Mouse (Mus musculus) adrenal gland, postnatal 4 days (tissue): ENCODE measurements around the gene Plcg2. TPM values are rescaled to one million over a fixed set of nuclear protein-coding genes. Genes with fewer than 3 reads are reported as not detected.

Experiments
- DNase-seq, 2 experiments: peaks; one replicate each; pipeline ENCODE4 v3.0.0; 2021 to 2022; ENCODE audit warnings: low spot score in 2 of 2, mixed read lengths in 2 of 2
- total RNA-seq, 2 experiments: library from RNA; stranded (reverse); gene quantifications; 2 replicates each; pipeline ENCODE4 v1.2.3; 2021

Gene Plcg2
- total RNA-seq, 2 experiments from 2014 or later, result 5.5 to 6.2 TPM

DNA sequence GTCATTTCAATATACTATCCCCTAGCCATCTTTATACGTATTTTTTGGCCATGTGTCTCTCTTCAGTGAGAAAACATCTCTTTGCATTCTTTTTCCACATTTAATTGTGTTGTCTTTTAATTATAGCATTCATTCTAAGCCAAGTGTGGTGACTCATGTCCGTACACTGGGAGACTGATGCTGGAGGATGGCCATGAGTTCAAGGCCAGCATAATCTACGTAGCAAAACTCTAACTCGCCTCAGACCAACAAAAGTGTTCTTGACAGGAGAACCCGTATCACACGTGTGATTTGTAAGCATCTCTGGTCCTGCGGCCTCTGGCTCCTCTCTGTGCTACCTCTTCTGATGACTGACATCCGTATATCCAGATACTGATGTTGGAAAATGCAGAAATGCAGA lies 13.4 kb upstream of the Plcg2 start:
- no peak for DNase-seq

DNA sequence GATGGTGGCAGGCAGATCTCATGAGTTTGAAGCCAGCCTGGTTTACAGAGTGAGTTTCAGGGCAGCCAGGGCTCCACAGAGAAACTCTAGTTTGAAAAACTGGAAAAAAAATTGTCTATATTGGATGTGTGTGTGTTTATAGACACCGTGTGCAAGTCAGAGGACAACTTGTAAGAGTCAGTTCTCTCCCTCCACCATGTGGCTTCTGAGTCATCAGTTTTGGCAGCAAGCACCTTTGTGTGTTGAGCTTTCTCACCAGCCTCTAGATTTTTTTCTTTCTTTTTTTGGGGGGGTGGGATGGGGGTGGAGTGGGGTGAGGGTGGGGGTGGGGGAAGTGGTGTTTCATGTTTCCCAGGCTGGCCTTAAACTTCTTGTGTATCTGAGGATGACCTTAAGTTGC lies 12.8 kb upstream of the Plcg2 start:
- no peak for DNase-seq

DNA sequence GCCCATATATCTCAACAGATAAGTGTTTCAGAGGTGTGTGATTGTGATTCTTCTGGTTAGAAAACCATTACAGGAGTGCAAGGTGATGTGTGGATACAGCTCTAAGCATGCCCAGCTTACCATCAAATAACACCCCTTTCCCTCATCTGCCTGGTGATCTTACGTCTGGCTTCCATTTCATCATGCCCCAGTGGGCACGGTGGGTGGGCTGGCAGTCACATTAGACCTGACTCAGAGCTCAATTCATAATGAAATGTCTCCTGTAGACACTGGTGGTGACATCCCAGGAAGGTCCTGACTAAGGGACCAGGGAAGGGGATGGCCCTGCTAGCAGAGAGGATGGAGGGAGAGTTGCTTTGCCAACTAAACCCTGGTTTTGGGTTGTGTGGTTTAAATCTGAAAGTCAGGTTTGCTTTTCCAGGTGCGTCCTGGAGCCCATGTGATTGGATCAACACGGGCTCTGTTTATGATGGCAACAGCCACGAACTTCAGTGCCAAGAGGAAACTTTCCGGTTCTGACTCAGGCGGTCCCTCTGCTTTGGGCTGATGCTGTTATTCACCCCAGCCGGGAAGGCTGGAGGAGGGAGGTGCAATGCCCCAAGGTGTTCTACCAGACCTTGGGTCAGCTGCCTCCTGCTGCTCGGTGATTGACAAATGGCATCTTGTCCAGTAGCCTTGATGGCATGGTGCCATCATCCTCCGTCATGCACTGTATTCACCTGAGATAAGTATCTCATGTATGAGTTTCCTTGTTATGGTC lies 9.7 kb upstream of the Plcg2 start:
- no peak for DNase-seq

DNA sequence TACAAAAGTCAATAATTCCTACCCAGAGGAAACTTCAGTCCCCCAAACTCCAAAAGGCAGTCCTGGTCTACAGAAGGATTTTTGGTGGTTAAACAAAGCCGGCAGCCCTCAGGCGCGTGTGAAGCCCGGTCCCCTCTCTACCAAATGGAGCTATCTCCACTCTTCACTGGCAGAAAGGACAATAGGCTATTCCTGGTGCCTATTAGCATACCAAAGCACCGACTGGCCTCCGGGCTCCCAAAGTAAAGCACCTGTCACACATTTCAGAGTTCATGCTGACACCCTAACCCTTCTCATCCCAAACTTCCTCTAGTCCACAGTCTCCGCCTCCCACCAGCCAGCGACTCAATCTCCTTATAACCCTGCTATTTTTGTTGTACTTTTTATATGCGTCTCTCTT lies 4.5 kb upstream of the Plcg2 start:
- DNase-seq, result no peak

DNA sequence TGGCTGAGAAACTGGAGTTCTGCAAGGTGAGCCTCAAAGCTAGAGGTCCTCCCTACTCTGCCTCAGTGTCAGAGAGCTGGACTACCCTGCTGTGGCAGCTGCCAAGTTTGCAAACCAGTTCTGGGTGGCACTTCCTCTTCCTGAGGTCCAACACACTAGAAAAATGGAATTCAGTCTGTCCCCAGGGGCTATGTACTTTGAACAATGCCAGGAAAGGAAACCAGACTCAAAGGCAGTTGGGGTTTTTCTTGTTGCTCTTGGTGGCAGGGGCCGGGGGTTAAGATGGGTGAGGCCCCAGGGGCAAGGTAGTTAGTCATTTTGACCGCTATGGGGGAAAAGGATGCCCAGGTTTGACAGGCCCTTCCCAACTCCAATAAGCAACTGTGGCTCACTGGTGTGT lies 3.2 kb upstream of the Plcg2 start:
- DNase-seq, result no peak

DNA sequence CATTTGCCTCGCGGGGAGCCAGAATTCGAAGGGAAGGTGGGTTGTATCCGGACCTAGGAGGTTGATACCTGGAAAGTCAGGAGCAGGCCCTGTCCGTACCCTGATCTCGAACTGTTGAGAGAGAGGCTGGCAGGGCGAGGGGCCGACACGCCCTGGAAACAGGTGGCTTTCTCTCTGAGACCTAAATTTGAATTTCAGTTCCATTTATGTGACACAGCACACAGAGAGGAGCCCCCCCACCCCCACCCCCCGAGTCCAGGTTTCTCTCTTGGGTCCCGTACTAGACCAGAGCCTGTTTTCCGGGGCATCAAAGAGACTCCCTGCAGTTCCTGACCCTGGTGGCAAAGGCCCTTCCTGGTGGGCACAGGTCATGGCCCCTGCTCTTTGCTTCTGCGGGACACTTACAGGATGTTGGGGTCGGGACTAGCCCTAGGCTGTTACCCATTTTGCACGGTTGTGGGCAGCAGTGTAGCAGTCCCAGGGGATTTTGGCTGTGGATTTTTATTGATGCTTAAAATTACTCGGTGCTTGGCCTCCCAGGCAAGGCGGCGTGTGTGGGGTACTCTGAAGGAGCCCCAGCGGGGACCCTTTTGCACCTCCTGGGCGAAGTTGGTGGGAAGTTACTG lies 937 bp downstream of the Plcg2 start:
- DNase-seq, result no peak

DNA sequence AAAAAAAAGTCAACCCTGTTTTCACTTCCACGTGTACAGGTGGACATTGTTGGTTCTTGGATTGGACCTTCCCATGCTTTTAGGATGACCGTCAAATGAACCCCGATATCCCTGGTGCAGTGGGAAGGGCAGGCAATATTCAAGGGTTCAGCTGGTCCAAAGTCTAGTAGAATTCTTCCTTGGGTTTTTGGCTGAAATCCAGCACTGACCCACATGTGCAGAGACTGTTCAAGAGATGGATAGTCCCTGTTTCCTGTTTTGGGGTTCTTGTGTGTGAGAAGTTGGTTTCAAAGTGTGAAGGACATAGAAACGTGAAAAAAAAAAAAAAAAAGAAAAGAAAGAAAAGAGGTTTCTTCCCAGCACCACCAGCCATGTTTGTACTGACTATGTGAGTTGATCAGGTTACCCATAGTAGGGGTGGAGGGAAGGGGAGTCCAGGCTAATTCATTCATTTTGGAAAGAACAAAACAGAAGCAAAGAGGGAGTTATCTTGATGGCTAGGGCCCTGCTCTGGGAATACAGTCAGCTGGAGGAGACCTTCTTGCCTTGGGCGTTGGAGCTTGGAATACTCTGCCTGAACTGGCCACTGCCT lies 2.2 kb downstream of the Plcg2 start:
- DNase-seq, result no peak

DNA sequence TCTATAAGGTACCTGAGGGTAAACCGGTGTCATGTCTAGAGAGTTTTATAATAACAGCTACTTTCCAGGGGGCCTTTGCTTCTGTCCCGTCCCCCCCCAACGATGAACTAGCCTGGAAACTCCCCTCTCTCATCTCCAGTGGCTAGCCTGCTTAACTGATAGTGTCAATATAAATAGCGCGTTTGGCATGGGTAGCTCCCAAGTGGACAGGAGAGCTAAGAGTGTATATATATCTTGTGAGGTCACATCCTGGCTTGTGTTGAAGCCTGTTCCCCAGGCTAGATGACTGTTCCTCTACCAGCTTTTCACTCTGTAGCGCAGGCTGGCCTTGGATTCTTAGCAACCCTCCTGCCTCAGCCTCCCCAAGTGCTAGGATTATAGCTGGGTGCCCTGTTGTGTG lies 3.2 kb downstream of the Plcg2 start:
- DNase-seq, result no peak

DNA sequence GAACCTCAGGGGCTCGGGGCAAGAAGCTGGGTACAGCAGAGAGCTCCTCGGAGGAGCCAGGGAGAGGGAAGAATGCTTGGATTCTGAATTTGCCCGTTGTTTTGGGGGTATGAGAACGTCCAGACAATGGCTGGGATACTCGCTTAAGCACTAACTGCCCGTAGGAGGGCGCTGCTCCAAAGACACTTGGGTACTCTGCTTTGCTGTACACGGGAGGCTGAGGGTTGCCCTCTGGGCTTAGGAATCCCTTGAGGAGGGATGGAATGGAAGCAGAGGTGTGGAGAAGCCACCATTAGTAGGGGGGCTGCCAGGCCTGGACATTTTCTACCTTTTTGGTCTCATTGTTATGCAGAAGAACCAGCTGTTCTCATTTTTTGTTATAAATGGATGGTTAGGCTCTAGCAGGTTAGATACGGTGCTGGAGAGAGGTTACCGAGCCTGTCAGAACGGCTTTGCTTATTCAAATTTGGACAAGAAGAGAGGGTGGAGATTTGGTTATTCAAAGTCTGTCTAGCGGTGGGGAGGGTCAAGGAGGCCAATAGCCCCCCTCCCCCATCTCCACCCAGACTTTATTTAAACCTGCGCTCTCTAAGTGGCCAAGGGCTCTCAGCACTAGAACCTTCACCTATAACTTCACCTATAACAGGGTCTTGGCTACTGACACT lies 5.4 kb downstream of the Plcg2 start:
- DNase-seq, result no peak

DNA sequence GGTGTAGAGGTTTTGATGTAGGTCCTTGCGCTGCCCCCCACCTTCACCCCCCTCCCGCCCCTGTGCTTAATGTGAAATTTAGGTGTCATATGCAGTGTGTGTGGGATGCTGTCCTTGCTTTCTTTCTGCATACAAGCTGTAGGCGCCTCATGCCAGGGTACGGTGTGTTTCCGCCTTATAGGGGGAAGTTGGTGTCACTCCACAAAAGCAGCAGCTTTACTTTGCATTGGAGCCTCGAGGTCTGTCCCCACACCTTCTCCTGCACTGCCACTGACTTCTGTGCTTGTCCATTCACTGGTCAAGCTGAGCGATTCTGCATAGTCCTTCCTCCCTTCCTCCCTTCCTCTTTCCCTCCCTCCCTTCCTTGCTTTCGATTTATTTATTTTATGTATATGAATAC lies 9.6 kb downstream of the Plcg2 start:
- DNase-seq, result no peak

DNA sequence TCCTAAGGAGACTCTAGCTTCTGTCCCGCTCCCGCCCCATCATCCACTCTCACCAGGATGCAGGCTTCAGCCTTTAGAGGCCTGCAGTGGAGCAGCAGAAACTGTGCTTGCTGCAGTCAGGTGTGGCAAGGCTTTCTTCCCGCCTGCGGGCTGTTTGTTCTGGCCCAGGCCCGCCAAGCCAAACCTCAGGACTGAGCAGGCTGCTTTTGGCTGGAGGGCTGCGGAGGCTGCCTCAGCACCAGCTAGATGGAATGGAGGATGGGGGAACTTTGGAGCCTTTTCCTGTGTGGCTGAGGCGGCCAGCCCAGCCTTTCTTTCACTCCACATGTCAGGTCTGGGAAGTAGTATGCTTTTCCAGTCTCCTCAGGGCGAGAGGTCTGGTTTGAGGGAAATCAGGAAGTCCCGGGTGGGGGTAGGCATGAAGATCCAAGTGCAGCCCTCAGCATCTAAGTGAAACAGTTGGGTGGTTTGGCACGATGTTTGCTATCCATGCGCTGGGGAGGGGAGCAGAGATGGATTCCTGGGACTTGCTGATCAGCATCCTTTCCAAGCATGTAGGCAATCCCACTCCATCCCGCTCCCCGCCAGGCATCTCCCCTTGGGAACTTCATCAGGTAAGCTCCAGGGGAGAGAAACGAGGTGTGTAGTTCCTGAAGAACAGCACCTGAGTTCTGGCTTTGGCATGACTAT lies 18.9 kb downstream of the Plcg2 start:
- no peak for DNase-seq

DNA sequence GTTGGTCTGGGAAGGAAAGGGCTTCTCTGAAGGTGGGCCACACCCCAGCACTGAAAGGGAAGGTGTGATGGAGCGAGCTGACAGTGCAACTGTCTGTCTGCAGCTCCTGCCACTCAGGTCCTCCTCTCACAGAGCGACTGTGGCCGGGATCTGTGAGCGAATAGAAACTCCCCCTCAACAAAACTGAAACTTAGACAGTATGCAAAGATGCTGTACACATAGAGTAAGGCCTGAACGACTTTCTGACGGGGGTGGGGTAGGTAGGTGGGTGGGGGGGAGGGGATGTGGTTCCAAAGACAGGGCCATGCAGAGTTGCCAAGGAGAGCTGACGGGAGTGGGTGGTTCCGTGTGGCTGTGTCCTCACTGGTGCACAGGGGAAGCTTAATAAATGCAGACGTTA lies 19.8 kb downstream of the Plcg2 start:
- no peak for DNase-seq

DNA sequence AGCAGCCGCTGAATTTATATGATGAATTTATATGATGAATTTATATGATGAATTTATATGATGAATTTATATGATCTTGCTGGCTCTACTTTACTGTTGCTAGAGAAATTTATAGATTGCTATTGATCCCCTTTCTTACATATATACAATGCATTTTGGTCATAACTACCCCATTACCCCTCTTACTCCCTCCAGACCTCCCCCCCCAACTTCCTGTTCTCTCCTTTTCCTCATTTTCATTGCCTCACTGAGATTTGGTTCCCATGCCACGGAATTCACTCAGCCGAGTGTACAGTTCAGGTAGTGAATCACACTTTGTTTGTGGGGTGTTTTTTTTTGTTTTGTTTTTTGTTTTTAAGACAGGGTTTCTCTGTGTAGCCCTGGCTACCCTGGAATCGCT lies 20.8 kb downstream of the Plcg2 start:
- no peak for DNase-seq

DNA sequence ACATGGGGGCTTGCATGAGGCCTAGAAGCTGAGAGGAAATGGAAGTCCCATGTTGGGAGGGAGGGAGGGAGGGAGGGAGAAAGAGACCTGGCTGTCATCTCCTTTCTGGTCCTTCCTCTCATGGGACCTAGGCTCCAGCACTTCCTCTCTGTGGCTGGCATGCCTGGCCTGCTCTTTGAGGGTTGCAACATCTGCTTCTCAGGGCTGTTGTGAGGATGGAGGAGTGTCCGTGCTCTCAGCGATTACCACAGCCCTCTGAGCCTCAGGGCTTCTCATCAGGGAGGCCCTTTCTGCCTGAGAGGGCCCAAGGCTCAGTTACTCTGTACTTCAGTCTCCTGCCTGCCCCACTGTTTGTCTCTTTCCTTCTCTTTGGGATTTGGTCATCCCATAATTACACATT lies 28.1 kb downstream of the Plcg2 start:
- no peak for DNase-seq

DNA sequence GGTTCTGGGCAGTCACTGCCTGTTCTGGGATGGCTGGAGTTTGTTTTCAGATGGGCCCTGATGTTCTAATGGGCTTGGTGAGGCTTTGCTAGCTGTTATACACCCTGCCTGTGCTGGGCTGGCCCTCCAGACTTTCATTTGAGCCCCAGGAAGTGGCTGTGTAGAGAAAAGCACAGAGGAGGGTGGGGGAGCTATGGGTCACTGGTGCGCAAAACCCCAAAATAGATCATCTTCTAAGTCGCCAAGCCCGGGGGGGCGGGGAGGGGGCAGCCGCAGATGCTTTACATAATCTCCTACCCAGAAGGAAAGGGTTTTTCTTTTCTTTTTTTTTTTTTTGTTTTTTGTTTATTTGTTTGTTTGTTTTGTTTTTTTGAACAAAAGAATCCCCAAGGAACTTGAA lies 29.9 kb downstream of the Plcg2 start:
- DNase-seq, result no peak

DNA sequence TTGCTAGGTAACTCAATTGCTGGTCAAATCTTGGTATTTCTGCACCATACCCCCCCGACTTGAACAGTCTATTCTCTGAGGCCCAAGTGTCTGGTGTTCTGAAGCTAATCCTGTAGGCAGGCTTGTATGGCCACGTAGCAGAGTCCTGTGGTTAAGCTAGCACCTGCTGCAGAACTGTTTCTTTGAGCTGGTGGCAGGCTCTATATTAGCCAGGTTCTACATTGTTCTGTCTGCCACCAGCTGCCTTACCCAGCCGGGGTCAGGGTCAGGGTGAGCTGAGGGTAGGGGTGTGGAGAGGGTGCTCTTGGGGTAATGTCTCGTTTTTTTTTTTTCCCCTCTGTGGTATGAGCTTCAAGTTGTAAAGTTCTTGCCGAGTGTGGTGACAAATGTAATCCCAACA lies 31.1 kb downstream of the Plcg2 start:
- DNase-seq, result no peak

DNA sequence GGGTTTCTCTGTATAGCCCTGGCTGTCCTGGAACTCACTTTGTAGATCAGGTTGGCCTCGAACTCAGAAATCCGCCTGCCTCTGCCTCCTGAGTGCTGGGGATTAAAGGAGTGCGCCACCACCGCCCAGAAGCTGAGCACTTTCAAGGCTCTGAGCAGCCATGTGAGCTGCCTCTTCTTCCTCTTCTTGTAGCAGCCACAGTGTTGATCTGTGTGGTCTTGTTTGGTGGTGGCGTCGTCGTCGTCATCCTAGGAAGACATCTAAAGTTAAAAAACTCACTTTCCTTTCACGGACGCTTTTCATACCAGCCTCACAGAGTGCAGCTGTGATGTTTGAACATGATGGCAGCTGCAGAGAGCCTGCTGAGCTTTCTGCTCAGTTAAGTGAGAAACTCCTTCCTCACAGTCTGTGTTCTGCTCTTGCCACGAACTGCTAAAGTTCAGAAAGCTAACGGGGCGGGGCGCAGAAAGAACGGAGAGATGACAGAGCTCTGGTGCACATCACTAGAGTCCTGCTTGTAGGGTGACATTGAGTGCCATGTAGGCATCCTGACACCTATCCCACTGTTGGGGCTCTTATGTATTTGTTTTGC lies 34.4 kb downstream of the Plcg2 start:
- no peak for DNase-seq

DNA sequence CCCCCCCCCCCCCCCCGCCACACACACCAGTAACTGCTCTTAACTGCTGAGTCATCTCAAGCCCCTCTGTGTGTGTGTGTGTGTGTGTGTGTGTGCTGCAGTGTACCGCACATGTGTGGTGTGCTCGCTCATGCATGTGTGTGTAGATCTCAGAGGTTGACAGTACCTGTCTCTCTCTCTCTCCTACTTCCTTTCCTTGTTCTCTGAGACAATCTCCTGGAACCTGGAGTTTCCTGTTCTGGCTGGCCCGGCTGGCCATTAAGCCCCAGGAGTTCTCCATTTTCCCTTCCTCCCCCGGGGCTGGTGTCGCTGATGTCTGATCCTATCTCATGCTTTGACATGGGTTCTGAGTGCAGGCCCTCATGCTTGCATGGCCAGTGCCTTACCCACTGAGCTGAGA lies 38.8 kb downstream of the Plcg2 start:
- no peak for DNase-seq

DNA sequence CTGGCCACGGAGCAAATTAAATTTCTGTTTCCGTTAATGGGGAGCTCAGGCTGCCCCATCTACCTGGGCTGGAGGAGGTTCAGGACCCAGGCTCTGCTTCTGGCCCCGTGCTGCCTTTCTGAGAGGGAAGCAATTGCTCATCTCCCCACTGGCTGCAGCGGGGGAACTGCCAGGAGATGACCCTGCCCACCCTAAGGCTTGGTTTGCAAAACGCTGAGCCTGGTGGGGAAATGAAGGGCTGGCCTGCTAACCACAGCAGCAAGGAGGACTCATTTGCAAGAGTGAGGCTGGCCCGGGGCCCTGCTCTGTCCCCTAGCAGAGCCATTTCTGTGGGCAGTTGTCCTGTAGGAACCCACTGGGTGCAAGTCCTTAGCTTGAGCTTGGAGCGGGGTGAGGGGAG lies 39.7 kb downstream of the Plcg2 start:
- no peak for DNase-seq

DNA sequence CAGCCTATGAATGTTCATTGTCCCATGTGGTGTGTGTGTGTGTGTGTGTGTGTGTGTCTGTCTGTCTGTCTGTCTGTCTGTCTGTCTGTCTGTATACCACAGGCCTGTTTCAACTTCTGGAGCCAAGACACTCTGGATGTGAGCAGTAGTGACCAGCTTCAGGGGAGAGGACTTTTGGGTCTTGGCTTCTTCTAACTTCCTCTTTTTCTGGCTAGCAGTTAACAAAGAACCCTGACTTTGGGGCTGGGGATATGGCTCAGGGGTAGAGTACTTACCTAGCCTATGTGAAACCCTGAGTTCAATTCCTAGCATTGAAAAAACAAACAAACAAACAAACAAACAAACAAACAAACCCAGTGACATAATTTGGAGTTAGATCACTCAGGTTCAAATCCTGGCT lies 44.9 kb downstream of the Plcg2 start:
- DNase-seq, result no peak

DNA sequence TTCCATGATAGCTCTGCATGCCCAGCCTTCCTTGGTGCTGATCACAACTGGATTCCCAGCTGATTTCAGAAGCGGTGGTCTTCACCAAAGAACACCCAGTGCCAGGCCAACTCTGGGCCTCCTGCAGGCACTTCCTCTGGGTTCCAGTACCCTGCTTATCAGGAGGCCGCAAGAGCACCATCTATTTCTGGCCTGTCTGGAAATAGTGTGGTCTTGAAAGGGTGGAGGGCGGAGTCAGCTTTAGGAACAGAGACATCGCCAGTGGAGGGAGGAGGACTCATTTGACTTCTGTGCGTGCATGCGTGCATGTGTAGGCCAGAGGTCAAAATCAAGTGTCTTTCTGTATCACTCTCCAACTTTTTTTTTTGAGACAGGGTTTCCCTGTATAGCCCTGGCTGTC lies 45.7 kb downstream of the Plcg2 start:
- DNase-seq, result no peak
